Mouse (Mus musculus) small intestine, adult 2 months (tissue): ENCODE measurements around the gene Gm10260. TPM values are rescaled to one million over a fixed set of nuclear protein-coding genes. Genes with fewer than 3 reads are reported as not detected.

Source experiments
- H3K27ac ChIP-seq: fragments of 200-500 bp; 2 replicates; pipeline ENCODE4 v1.5.1; 2012; ENCODE audit warnings: low read depth, low read length, control low read depth, inconsistent platforms; ENCODE audit not compliant: insufficient read depth
- H3K27me3 ChIP-seq: fragments of 200-500 bp; 2 replicates; pipeline ENCODE4 v1.6.1; 2012; ENCODE audit warnings: mild to moderate bottlenecking, moderate library complexity, low read length, inconsistent platforms; ENCODE audit not compliant: control insufficient read depth, insufficient read depth
- H3K36me3 ChIP-seq: fragments of 200-500 bp; 2 replicates; pipeline ENCODE4 v1.6.1; 2012; ENCODE audit warnings: mild to moderate bottlenecking, low read length, control low read depth, inconsistent platforms; ENCODE audit not compliant: control insufficient read depth, insufficient read depth
- H3K4me1 ChIP-seq: fragments of 200-500 bp; 2 replicates; pipeline ENCODE4 v1.6.1; 2012; ENCODE audit warnings: low read length, inconsistent platforms, mixed read lengths; ENCODE audit not compliant: control insufficient read depth, insufficient read depth, insufficient read length
- H3K4me3 ChIP-seq: fragments of 200-500 bp; 2 replicates; pipeline ENCODE4 v1.5.1; 2012; ENCODE audit warnings: low read depth, mild to moderate bottlenecking, control low read depth, inconsistent platforms, low read length, moderate library complexity
- CTCF ChIP-seq: fragments of 200-500 bp; IDR thresholded peaks from 2 replicates; pipeline ENCODE4 v1.5.1; 2012; ENCODE audit warnings: low read depth, mild to moderate bottlenecking, control low read depth, inconsistent platforms, low read length, moderate library complexity, mixed read lengths; ENCODE audit not compliant: insufficient replicate concordance, insufficient read length; ENCODE audit errors: extremely low read depth
- POLR2A ChIP-seq: fragments of 200-500 bp; IDR thresholded peaks from 2 replicates; pipeline ENCODE4 v1.6.1; 2012; ENCODE audit warnings: low read depth, mild to moderate bottlenecking, control low read depth, inconsistent platforms, low read length, moderate library complexity
- WGBS: fragments of 180-500 bp; shearing (Covaris S2); methylation state at CpG from one replicate; pipeline ENCODE4 v1.1.7; 2018; 5-methylcytosine and 5-hydroxymethylcytosine counted together
- polyA plus RNA-seq: library from polyadenylated mRNA; depleted of rRNA; stranded (reverse); fragments of >200 nt; gene quantifications from 2 replicates; pipeline ENCODE4 v1.2.3, GENCODE M21; 2012

The Gm10260 gene
- polyA plus RNA-seq, 1 experiment, result 2.9 TPM

GRCm38 (mm10) chr13:97789782-97790450 lies 29.5 kb upstream of the Gm10260 start:
- no peak overlapping the region for H3K27ac ChIP-seq

GRCm38 (mm10) chr13:97785167-97785835 lies 24.9 kb upstream of the Gm10260 start:
- WGBS, result 85% methylated on average over 10 of the region's 10 CpGs
- Histone ChIP-seq H3K4me3 (no peak overlapping the region), H3K4me1 (no peaks in the 10 kb centered on the region), H3K27me3 (no peaks in the 10 kb centered on the region), H3K36me3 (no peaks in the 10 kb centered on the region), H3K27ac (no peak overlapping the region)
- TF ChIP-seq POLR2A, result no peak
- no peak for TF ChIP-seq CTCF

More at GRCm38 (mm10) chr13:97789782-97790450, 29.5 kb upstream of the Gm10260 start:
- H3K4me3 ChIP-seq, result no peak overlapping the region
- no peaks in the 10 kb centered on the region for H3K27me3 ChIP-seq
- H3K4me1 ChIP-seq, result no peaks in the 10 kb centered on the region
- TF ChIP-seq CTCF, result no peak
- TF ChIP-seq POLR2A, result no peak
- 68% methylated on average over 12 of the region's 12 CpGs for WGBS
- H3K36me3 ChIP-seq, result no peaks in the 10 kb centered on the region

GRCm38 (mm10) chr13:97783423-97784143 lies 23.2 kb upstream of the Gm10260 start:
- H3K27me3 ChIP-seq, result no peaks in the 10 kb centered on the region
- H3K4me3 ChIP-seq, result no peak overlapping the region
- WGBS, result 74% methylated on average over 8 of the region's 8 CpGs
- no peak for TF ChIP-seq CTCF
- no peak for TF ChIP-seq POLR2A
- H3K4me1 ChIP-seq, result no peaks in the 10 kb centered on the region
- no peaks in the 10 kb centered on the region for H3K36me3 ChIP-seq
- H3K27ac ChIP-seq, result no peak overlapping the region

GRCm38 (mm10) chr13:97782063-97782462 lies 21.6 kb upstream of the Gm10260 start:
- no peaks in the 10 kb centered on the region for H3K4me1 ChIP-seq
- H3K36me3 ChIP-seq, result no peaks in the 10 kb centered on the region
- no peak overlapping the region for H3K27ac ChIP-seq
- WGBS, result 53% methylated on average over 7 of the region's 7 CpGs
- H3K4me3 ChIP-seq, result no peak overlapping the region
- H3K27me3 ChIP-seq, result no peaks in the 10 kb centered on the region
- TF ChIP-seq POLR2A (no peak), CTCF (no peak)

GRCm38 (mm10) chr13:97781637-97782036 lies 21.2 kb upstream of the Gm10260 start:
- WGBS, result 76% methylated on average over 7 of the region's 7 CpGs

GRCm38 (mm10) chr13:97780556-97780955 lies 20.1 kb upstream of the Gm10260 start:
- Histone ChIP-seq H3K27me3 (no peaks in the 10 kb centered on the region), H3K4me1 (no peaks in the 10 kb centered on the region), H3K27ac (no peak overlapping the region), H3K4me3 (no peak overlapping the region), H3K36me3 (no peaks in the 10 kb centered on the region)
- WGBS, result 85% methylated on average over 2 of the region's 2 CpGs
- TF ChIP-seq CTCF (no peak), POLR2A (no peak)

More at GRCm38 (mm10) chr13:97781637-97782036, 21.2 kb upstream of the Gm10260 start:
- Histone ChIP-seq H3K4me1 (no peaks in the 10 kb centered on the region), H3K27me3 (no peaks in the 10 kb centered on the region), H3K27ac (no peak overlapping the region), H3K4me3 (no peak overlapping the region), H3K36me3 (no peaks in the 10 kb centered on the region)
- no peak for TF ChIP-seq CTCF
- no peak for TF ChIP-seq POLR2A
